26 mouse cellular contexts compared by ENCODE assay signal in genomic region chr3:93373416-93373815, GRCm38 (mm10). TPM values are rescaled to one million over a fixed set of nuclear protein-coding genes. Genes with fewer than 3 reads are reported as not detected.
"Had no signal": no experiment of that assay in that cellular context is flagged by ENCODE, and none has a peak within 500 bp of the region (broad histone marks: within the 10 kb centered on the region; RNA-seq: fewer than 3 reads in every experiment).

No protein-coding gene starts in this region.

- DNase-seq: lung, adult 18-20 months; lung, embryonic 14.5 days; lung, postnatal 10 days; lung, postnatal 4 days; midbrain, embryonic 14.5 days; retina, postnatal 1 day; right cerebral cortex, postnatal 25 days; spleen, adult 18-20 months; thymus, adult 2 months; thymus, postnatal 25 days; thymus, postnatal 4 days had no signal

RNA-seq across cellular contexts. Expression of gene Rptn, which starts 20.1 kb away (rescaled TPM):
- total RNA-seq: megakaryocyte, adult 5-6 weeks; megakaryocyte-erythroid progenitor cell, adult 5-6 weeks had no signal
- polyA plus RNA-seq: liver, embryonic 16.5 days; lung, embryonic 14.5 days; midbrain, embryonic 10.5 days; midbrain, embryonic 12.5 days; midbrain, embryonic 14.5 days; midbrain, embryonic 16.5 days; myocyte; neural tube, embryonic 11.5 days; neural tube, embryonic 13.5 days; neural tube, embryonic 15.5 days; small intestine, adult 2 months; stomach, embryonic 14.5 days; testis, adult 2 months had no signal

RNA-seq across cellular contexts. Expression of gene Hrnr, which starts 53.9 kb away (rescaled TPM):
- total RNA-seq: megakaryocyte-erythroid progenitor cell, adult 5-6 weeks had no signal
- polyA plus RNA-seq: liver, embryonic 14.5 days; liver, embryonic 16.5 days; lung, embryonic 14.5 days; midbrain, embryonic 10.5 days; midbrain, embryonic 12.5 days; midbrain, embryonic 14.5 days; midbrain, embryonic 16.5 days; myocyte; neural tube, embryonic 11.5 days; neural tube, embryonic 13.5 days; small intestine, adult 2 months; stomach, embryonic 14.5 days; testis, adult 2 months; urinary bladder, adult 2 months had no signal
